Mouse (Mus musculus) c-Kit-negative CD71-positive TER-119-positive erythroid progenitor cells, embryonic 14.5 days (primary cell): Measurements from ENCODE around the gene Alg9.

Source experiments
- DNase-seq: peaks from one replicate; pipeline ENCODE4 v3.0.0-alpha.2; 2013; ENCODE audit warnings: low read depth, low spot score

The Alg9 gene

DNA sequence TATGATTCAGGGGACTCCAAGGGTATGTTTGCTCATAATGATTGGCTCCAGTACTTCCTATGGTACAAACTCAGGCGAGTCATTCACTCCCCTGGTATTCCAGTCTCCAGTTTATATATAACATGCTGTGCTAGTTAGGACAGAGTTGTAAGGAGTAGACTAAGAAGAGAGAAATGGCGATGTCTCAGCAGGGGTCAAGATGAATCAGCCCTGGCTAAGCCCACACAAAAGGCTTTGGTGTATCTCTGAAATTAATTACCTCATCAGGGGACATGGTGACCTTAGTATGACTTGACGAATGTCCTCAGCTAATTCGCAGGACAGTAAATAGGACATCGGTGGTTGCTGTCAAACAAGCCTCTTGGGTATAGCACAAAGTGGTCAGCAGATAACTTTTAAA is 18.1 kb upstream of the Alg9 start:
- no peak for DNase-seq

DNA sequence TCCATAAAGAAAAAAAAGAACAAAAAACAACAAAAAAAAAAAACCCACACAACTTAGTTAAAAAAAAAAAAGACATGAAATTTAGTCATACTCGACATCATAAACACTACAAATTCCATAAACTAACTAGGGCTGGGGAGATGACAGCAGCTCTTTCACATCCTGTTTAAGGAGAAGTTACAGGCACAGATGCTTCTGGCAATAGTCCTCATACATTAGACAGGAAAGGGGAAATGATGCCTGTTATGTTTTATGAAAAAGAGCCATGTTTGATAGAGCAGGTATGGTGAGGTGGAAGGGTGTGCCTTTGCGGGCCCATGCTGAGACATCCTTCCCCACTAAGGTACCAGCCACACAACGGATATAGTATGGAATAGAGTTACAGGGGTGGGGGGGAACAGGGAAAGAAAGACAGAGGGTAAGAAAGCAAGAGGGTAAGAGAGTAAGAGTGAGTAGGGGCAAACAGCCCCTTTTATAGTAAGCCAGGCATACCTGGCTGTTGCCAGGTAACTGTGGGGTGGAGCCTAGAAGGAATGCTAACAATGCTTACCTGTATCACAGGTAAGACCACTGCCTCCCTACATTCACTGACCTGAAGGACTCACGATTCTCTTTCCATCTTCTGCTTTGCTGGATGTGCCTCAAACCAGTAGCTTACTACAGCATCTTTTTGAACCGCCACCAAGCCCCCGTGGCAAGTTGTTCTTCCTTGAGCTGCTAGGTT is 13.1 kb upstream of the Alg9 start:
- no peak for DNase-seq

- no peak for DNase-seq
These were observed 11.5 kb upstream of the Alg9 start for GRCm38 (mm10) chr9:50763331-50763730.

GRCm38 (mm10) chr9:50767531-50768106 is 7.2 kb upstream of the Alg9 start:
- no peak for DNase-seq

- DNase-seq, result peak; percentile 97
These were observed 6.5 kb upstream of the Alg9 start, which contains the start of gene Fdxacb1 for GRCm38 (mm10) chr9:50768107-50769002. Gene Fdxacb1, plus strand, starts transcription at chr9:50768236.

DNA sequence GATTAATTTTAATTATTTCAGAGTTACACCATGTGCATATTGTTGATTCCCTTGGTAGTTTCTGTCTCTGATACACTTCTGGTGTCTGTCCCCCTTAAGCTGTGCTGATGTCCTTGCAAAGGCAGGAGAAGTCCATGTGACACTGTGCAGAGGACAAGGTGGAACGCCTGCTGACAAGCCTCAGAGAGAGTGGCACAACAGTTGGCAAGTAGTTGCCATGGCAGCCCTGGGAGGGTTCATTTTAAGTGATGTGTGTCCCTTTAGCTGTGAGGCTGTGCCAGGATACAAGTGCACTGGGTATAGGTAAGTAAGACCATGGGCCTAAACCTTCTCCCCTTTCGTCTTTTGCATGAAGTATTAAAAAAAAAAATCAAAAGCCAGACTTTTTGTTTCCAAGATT is 4.8 kb upstream of the Alg9 start:
- no peak for DNase-seq

DNA sequence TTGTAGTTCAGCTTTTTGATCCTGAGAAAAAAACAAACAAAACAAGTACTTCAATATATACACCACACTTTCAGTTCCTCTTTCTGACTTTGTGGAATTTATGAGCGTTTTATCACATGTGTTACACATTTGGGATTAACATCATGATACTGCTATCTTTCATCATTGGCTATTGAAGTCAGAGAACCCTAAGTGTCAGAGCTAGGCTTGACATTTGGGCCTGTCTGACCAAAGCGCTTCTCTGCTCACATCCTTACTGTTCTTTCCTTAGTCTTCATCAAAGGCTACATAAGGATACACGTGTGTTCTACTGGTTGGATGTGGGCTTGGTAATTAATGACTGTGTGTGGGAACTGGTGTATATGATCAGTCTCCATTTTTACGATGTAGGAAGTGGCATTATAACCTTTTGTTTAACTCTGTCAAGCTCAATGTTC is 775 bp upstream of the Alg9 start:
- DNase-seq, result no peak

DNA sequence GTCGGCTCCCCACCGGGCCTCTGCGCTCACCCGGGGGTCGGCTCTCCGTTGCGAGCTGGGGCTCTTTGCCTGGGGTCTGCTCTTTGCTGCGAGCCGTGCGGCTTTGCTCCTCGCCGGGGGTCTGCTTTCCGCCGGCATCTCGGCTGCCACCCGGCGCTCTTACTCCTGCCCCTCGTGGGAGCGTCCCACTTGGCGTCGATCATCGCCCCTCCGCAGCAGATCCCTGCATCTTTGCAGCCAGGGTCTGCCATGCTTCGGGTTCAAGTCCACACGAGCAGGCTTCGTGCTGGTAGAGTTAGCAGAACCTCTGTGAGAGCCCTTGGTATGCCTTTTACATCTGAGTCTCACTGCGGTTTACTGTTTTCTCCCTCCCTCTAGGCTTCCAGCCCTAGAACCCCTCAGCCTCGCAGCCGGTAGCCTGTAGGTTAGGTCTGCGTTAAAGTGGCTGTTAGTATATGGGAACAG is 875 bp downstream of the Alg9 start:
- DNase-seq, result no peak

GRCm38 (mm10) chr9:50776162-50776760 is 1.4 kb downstream of the Alg9 start:
- DNase-seq, result no peak

DNA sequence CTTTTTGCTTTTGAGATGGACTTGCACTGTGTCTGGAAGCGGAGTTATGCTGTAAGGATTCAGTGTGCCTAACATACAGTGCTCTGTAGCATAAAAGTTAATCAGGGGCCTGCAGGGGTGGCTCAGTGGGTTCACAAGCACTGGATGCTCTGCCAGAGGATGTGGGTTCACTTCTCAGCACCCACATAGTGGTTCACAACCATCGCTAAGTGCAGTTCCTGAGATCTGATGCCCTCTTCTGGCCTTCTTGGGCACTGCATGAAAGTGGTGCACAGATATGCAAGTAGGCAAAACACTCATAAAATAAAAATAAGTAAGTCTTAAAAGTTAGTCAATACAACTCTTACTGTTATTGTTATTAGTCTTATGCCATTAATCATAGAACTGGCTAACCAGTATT is 7.3 kb downstream of the Alg9 start:
- no peak for DNase-seq

- no peak for DNase-seq
These were observed 20.4 kb downstream of the Alg9 start for GRCm38 (mm10) chr9:50795266-50795665.

GRCm38 (mm10) chr9:50796776-50797175 is 22.0 kb downstream of the Alg9 start:
- no peak for DNase-seq

DNA sequence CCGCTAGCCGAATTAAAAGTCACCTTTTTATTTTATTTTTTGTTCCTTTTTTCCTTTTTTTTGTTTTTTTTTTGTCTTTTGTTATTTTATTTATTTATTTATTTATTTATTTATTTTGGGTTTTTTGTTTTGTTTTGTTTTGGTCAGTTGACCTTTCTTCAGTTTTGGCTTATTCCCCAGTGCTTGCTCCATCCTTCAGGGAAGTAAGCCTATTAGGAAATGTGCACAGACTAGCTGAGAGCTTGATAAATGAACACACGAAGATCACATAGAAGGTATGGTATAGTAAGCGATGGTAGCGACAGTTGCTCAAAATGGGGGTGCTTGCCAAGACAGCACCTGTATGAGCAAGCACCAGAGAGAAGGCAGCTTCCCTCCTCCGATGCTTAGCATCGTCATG is 22.8 kb downstream of the Alg9 start:
- DNase-seq, result no peak

GRCm38 (mm10) chr9:50798368-50798767 is 23.5 kb downstream of the Alg9 start:
- DNase-seq, result no peak

DNA sequence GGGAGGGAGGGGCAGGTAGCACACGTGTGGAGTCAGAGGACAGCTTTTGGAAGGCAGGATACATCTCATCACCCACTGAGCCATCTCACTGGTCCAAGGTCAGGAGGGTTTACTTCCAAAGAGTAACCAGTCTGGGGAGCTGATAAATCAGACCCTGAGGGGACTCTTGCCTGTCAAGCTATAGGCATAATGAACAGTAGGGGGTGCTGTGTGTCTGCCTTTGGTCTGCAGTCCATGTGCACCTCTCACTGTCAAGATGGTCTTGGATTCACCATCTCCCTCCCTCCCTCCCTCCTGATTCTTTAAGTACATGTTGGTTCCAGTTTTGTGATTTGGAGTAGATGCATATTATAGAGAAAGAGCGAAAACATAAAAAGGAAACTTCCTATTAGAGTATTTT is 26.2 kb downstream of the Alg9 start:
- DNase-seq, result peak; percentile 60

- DNase-seq, result peak; percentile 62
These were observed 28.3 kb downstream of the Alg9 start for GRCm38 (mm10) chr9:50803055-50803671.

GRCm38 (mm10) chr9:50808471-50808870 is 33.7 kb downstream of the Alg9 start:
- DNase-seq, result no peak

DNA sequence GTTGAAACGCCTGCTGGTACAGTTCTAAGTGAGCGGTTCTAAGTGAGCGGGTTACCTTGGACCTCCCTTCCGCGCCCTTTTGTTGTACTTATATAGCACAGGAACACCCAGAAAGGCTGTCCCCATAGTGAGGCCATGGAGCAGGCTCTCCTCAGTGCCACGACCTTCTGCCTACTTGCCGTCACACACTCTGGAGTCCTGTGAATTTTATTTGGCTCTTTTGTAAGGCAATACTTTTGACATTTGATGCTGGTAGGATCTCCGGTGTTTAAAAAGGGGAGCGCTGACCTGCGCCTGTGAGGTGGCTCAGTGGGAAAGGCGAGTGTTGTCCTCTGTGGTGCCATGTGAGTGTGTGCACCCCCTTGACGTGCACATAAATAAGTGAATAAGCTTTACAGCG is 34.3 kb downstream of the Alg9 start:
- no peak for DNase-seq

DNA sequence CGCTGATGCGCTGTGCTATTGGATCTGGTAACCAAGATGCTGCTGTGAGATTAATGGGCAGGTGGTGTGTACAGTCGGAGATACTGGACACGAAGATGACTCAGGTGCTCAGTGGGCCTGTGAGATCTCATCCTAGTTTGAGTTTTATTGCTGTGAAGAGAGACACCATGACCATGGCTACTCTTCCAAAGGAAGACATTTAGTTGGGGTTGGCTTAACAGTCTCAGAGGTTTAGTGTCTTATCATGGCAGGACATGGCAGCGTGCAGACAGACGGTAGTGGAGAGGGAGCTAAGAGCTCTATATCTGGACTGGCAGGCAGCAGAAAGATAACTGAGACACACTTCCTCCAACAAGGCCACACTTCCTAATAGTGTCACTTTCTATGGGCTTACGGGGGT is 36.4 kb downstream of the Alg9 start:
- peak; percentile 64 for DNase-seq

DNA sequence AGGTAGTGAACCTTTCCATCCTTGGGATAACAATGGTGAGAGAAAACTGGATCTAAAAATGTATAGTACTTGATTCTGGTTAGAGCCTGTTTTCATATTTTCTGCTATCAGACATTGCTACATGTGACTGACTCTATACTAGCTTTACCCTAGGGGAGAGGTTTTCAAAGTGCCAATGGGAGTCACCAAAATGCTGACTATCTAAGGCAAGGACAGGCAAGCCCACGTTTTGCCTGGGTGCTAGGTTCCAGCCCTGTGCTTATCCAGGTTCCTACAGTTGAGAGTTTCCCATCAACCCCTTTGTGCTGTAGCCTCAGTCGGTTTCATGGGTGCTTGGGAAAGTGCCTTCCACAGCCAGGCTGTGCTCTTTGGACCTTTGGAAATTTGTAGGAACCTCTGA is 36.9 kb downstream of the Alg9 start:
- DNase-seq, result no peak

DNA sequence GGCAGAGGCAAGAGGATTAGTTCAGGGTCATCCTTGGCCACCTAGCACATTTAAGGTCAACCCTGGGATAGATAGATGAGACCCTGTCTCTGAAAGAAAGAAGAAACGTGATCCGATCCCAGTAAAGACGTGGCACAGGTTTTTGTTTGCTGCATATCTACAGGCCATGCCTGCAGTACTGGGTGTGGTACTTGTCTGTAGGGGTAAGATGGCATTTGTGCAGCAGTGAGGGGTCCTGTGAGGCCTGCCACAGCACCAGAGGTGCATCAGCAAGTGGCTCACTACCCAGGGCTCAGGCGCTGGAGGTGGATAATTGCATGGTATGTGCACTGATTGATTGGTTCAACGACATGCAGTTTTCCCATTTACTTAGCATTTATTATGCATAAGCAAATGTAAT is 39.0 kb downstream of the Alg9 start:
- no peak for DNase-seq

- DNase-seq, result no peak
These were observed 40.8 kb downstream of the Alg9 start for GRCm38 (mm10) chr9:50815666-50816065.
